Mouse (Mus musculus): Measurements from ENCODE around the gene Gm17728. TPM values are rescaled to one million over a fixed set of nuclear protein-coding genes. Genes with fewer than 3 reads are reported as not detected.
"Not testable (repeated sequence)": the region's sequence is repeated elsewhere in the genome, so short reads cannot be mapped to it uniquely, and the experiment has no call there.

Gm17728 gene
- polyA plus RNA-seq (2014; fragmentation: Nextera tagmentation; extraction: Ambion mirVana): not detected in 2 replicates

DNA sequence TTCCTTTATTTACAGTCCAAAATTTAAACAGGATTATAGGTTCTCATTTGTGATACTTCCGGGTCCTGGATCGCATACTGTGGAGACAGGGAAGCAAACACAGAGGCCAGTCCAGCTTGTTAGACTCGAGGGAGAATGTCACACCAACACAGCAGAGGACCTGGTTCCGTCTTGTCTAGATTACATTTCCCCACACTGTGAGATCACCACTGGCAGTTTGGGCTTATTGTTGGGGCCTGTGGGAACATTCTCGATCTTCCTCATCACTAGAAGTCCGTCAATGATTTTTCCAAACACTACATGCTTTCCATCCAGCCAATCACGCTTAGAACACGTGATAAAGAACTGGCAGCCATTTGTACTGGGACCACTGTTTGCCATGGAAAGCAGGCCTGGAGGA, at the start of gene Gm17728:
Gm17728 (plus strand) TSS at position 301 of the 400 bp plus-strand sequence.
- H3K4me3 ChIP-seq (ENCODE audit: low read depth, low read length); H3K9ac ChIP-seq (ENCODE audit: low read length); DNase-seq (ENCODE audit: low spot score); H3K4me2 ChIP-seq (ENCODE audit: low read length); ATAC-seq (replicated peaks; ENCODE audit: low FRiP score, low TSS enrichment, low read depth); H3K4me1 ChIP-seq (replicated peaks; ENCODE audit: control insufficient read depth, insufficient read depth, low read length); H3K36me3 ChIP-seq (ENCODE audit: control insufficient read depth, insufficient read depth, low read length); H3K9me3 ChIP-seq (ENCODE audit: control insufficient read depth, low read length); H3K27me3 ChIP-seq (replicated peaks; ENCODE audit: control insufficient read depth, insufficient read depth, low read length); H3K27ac ChIP-seq (ENCODE audit: low read depth): not testable (repeated sequence)
- 83% methylated on average over 8 of the region's 8 CpGs for WGBS

DNA sequence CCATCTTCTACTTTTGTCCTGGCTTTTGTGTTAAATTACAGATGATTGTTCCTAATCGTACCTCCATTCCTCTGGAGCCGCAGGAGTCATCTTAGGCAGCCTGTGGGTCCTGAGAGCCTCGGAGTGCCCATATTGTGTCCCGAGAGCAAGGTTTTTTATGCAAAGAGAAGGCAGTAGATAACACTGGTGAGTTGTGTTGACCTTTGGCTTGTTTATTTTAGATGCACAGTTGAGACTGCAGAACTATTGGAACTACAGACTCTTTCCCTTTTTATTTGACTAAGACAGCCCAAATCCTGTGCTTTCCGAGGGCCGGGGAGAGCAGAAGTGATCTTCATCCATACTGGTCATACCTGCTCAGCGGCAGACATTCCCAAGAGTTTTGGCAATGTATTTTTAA, 24.4 kb upstream of the Gm17728 start:
- 72% methylated on average over 7 of the region's 7 CpGs for WGBS
- no peak overlapping the region for H3K9ac ChIP-seq (ENCODE audit: low read length)

DNA sequence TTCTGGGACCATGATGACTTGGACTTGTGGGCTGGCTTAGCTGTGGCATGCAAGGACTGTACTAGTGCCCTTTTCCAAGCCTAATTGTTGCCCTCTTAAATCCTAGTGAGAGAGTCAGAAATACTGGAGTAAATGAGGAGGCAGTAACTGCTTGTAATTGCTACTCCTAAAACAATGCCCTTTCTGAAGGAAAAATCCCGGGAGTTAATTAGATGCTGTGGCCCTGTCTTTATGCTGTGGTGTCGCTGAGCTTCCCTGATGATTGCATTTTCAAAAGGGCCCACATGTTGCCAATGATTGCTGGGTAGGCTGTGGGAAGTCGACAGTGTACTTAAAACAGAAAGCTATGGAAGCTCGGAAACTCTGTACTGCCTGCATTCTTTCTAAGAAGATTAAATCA, 23.3 kb upstream of the Gm17728 start:
- ATAC-seq (replicated peaks; ENCODE audit: low FRiP score, low TSS enrichment, low read depth): no peak
- 0 out of 2 replicates have a peak, but pooled peaks cover 3% of the 10 kb centered on the region for H3K9me3 ChIP-seq (ENCODE audit: control insufficient read depth, low read length)
- DNase-seq (ENCODE audit: low spot score): no peak
- no peak overlapping the region for H3K4me3 ChIP-seq (ENCODE audit: low read depth, low read length)
- no peaks in the 10 kb centered on the region for H3K4me1 ChIP-seq (replicated peaks; ENCODE audit: control insufficient read depth, insufficient read depth, low read length)
- H3K27me3 ChIP-seq (replicated peaks; ENCODE audit: control insufficient read depth, insufficient read depth, low read length): 0 out of 2 replicates have a peak, but pooled peaks cover 3% of the 10 kb centered on the region
- H3K9ac ChIP-seq (ENCODE audit: low read length): no peak overlapping the region
- 47% methylated on average over 4 of the region's 4 CpGs for WGBS
- H3K27ac ChIP-seq (ENCODE audit: low read depth): no peak overlapping the region
- H3K4me2 ChIP-seq (ENCODE audit: low read length): no peak overlapping the region
- no peaks in the 10 kb centered on the region for H3K36me3 ChIP-seq (ENCODE audit: control insufficient read depth, insufficient read depth, low read length)

More for the DNA sequence above, 24.4 kb upstream of the Gm17728 start:
- H3K27ac ChIP-seq (ENCODE audit: low read depth): no peak overlapping the region
- 0 out of 2 replicates have a peak, but pooled peaks cover 3% of the 10 kb centered on the region for H3K9me3 ChIP-seq (ENCODE audit: control insufficient read depth, low read length)
- no peaks in the 10 kb centered on the region for H3K36me3 ChIP-seq (ENCODE audit: control insufficient read depth, insufficient read depth, low read length)
- ATAC-seq (replicated peaks; ENCODE audit: low FRiP score, low TSS enrichment, low read depth): no peak
- no peak overlapping the region for H3K4me2 ChIP-seq (ENCODE audit: low read length)
- no peak for DNase-seq (ENCODE audit: low spot score)
- H3K4me3 ChIP-seq (ENCODE audit: low read depth, low read length): no peak overlapping the region
- 0 out of 2 replicates have a peak, but pooled peaks cover 3% of the 10 kb centered on the region for H3K27me3 ChIP-seq (replicated peaks; ENCODE audit: control insufficient read depth, insufficient read depth, low read length)
- H3K4me1 ChIP-seq (replicated peaks; ENCODE audit: control insufficient read depth, insufficient read depth, low read length): no peaks in the 10 kb centered on the region

DNA sequence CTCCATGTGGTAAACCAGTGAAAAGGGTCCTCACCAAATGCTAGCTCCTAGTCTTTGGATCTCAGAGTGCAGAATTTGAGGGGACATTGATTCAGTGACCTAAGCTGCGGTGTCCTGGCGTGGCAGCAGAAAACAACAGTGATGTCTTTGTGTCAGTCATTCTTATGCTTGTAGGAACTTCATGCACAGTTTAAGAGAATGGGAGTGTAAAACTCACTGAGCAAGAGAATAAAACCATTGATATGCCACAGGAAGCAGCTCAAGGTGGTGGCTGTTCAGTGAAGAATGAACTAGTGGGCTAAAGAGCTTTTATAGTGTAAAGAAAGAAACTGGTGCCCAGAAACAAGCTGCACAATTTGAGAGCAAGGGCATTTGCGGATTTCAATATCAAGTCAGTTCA, 17.9 kb upstream of the Gm17728 start:
- Histone ChIP-seq H3K9me3 (ENCODE audit: control insufficient read depth, low read length) (0 out of 2 replicates have a peak, but pooled peaks cover 3% of the 10 kb centered on the region), H3K36me3 (ENCODE audit: control insufficient read depth, insufficient read depth, low read length) (no peaks in the 10 kb centered on the region), H3K4me1 (replicated peaks; ENCODE audit: control insufficient read depth, insufficient read depth, low read length) (no peaks in the 10 kb centered on the region), H3K27ac (ENCODE audit: low read depth) (no peak overlapping the region), H3K27me3 (replicated peaks; ENCODE audit: control insufficient read depth, insufficient read depth, low read length) (no peaks in the 10 kb centered on the region), H3K4me3 (ENCODE audit: low read depth, low read length) (no peak overlapping the region), H3K9ac (ENCODE audit: low read length) (no peak overlapping the region), H3K4me2 (ENCODE audit: low read length) (no peak overlapping the region)
- 90% methylated on average over 3 of the region's 3 CpGs for WGBS
- no peak for ATAC-seq (replicated peaks; ENCODE audit: low FRiP score, low TSS enrichment, low read depth)
- DNase-seq (ENCODE audit: low spot score): no peak

DNA sequence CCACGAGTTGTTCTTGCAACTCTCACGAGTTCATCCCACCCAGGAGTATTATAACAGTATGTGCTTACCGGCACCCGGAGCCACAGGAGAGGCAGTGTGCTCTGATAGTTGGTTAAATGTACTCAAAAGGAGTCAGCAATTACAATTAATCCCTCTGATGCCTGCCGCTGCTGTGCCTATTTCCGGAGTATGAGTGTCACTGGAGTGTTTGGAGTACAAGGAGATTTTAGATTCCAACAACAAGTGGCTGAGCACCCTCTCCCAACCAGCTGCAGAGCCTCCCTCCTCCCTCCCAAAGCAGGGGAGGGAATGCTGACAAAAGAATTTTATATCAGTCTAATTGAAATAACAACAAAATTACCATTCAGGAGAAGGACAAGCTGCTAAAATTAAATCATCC, 14.2 kb upstream of the Gm17728 start:
- H3K9me3 ChIP-seq (ENCODE audit: control insufficient read depth, low read length): no peaks in the 10 kb centered on the region
- H3K4me2 ChIP-seq (ENCODE audit: low read length): no peak overlapping the region
- H3K9ac ChIP-seq (ENCODE audit: low read length): no peak overlapping the region
- WGBS: 62% methylated on average over 6 of the region's 6 CpGs
- no peak overlapping the region for H3K27ac ChIP-seq (ENCODE audit: low read depth)
- H3K4me1 ChIP-seq (replicated peaks; ENCODE audit: control insufficient read depth, insufficient read depth, low read length): no peaks in the 10 kb centered on the region
- ATAC-seq (replicated peaks; ENCODE audit: low FRiP score, low TSS enrichment, low read depth): no peak
- H3K4me3 ChIP-seq (ENCODE audit: low read depth, low read length): no peak overlapping the region
- no peaks in the 10 kb centered on the region for H3K27me3 ChIP-seq (replicated peaks; ENCODE audit: control insufficient read depth, insufficient read depth, low read length)
- no peaks in the 10 kb centered on the region for H3K36me3 ChIP-seq (ENCODE audit: control insufficient read depth, insufficient read depth, low read length)
- DNase-seq (ENCODE audit: low spot score): no peak

DNA sequence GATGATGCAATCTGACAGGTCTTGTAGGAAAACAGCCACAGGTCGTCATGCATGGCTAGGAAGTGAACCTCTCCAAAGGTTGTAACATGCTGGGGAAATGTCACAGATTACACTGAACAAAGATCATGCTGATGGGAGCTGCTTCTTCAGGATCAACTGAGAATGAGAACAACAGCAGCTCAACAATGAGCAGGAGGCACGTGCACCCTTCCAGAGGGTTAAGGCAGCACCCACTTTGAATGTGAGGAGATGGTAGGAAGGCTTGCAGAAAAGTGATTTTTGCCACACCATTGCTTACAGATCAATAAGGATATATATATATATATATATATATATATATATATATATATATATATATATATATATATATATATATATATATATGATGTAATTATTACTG, 2.8 kb upstream of the Gm17728 start:
- Histone ChIP-seq H3K27me3 (replicated peaks; ENCODE audit: control insufficient read depth, insufficient read depth, low read length) (no peaks in the 10 kb centered on the region), H3K36me3 (ENCODE audit: control insufficient read depth, insufficient read depth, low read length) (no peaks in the 10 kb centered on the region), H3K9ac (ENCODE audit: low read length) (no peak overlapping the region), H3K4me1 (replicated peaks; ENCODE audit: control insufficient read depth, insufficient read depth, low read length) (no peaks in the 10 kb centered on the region), H3K4me3 (ENCODE audit: low read depth, low read length) (no peak overlapping the region), H3K4me2 (ENCODE audit: low read length) (no peak overlapping the region), H3K27ac (ENCODE audit: low read depth) (no peak overlapping the region), H3K9me3 (ENCODE audit: control insufficient read depth, low read length) (peaks cover 4% of the 10 kb centered on the region; the same call in 1 of the 2 replicates)
- no peak for ATAC-seq (replicated peaks; ENCODE audit: low FRiP score, low TSS enrichment, low read depth)
- DNase-seq (ENCODE audit: low spot score): no peak
- WGBS: 89% methylated on average over 2 of the region's 2 CpGs

DNA sequence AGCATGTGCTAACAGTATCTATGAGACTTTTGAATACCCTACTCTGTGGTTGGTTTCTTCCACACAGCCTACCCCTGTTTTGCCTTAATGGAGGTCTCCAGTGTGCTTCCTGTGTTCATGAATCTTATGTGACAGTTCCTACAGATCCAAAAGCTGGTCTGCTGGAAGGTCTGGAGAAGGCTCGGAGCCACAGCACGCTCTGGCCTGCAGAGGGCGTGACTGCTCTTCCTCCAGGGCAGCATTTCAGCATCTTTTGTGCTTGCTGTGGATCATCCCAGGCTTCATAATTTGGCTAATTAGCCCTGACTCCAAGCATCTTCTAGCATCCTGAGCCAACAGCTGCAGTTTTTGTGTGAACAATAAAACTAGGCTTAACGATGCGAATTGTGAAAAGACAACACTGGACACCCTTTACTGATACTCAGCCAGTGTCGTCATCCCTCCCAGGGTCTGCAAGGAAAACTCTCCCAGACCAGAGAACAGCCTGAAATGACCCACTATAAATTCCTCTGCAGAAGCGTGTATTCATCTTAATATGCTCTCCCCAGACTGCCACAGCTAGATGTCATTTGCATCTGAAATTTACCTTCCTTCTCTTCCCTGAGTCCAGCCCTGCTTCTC, 6.6 kb downstream of the Gm17728 start:
- no peak overlapping the region for H3K4me3 ChIP-seq (ENCODE audit: low read depth, low read length)
- no peak overlapping the region for H3K9ac ChIP-seq (ENCODE audit: low read length)
- H3K36me3 ChIP-seq (ENCODE audit: control insufficient read depth, insufficient read depth, low read length): no peaks in the 10 kb centered on the region
- H3K4me2 ChIP-seq (ENCODE audit: low read length): no peak overlapping the region
- no peak for ATAC-seq (replicated peaks; ENCODE audit: low FRiP score, low TSS enrichment, low read depth)
- 53% methylated on average over 7 of the region's 7 CpGs for whole genome bisulfite sequencing
- no peak overlapping the region for H3K27ac ChIP-seq (ENCODE audit: low read depth)
- no peaks in the 10 kb centered on the region for H3K27me3 ChIP-seq (replicated peaks; ENCODE audit: control insufficient read depth, insufficient read depth, low read length)
- H3K4me1 ChIP-seq (replicated peaks; ENCODE audit: control insufficient read depth, insufficient read depth, low read length): no peaks in the 10 kb centered on the region
- DNase-seq (ENCODE audit: low spot score): no peak
- H3K9me3 ChIP-seq (ENCODE audit: control insufficient read depth, low read length): no peaks in the 10 kb centered on the region

DNA sequence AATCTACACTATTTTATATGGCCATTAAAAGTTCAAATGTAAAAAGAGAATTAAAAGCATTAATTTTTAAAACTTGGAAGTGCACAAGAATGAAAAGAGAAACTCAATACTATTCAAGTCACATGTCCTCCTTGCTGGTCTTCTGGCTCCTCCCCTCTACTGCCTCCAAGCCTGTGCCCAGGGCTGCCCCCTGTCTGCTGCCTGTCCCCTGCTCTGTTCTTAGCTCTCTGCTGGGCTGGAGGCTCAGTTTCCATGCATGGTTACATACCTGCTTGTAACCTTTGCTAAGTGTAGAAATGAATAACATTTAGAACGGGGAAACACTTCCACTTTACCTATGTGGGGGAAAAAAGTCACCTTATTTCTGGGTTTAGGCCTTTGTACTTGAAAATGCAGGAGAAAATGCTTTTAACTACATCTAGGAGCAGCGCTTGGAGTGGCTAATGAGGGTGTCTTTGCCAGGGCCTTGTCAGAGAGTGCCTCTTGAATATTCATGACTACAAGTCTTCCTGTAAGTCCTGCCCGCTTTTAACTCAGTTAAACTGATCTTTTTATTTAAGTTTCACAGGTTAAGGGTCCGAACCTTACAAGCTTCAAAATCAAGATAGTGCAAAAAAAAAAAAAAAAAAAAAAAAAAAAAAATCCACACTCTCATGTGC, 18.3 kb downstream of the Gm17728 start:
- no peak overlapping the region for H3K27ac ChIP-seq (ENCODE audit: low read depth)
- H3K4me3 ChIP-seq (ENCODE audit: low read depth, low read length): no peak overlapping the region
- H3K9ac ChIP-seq (ENCODE audit: low read length): no peak overlapping the region
- H3K27me3 ChIP-seq (replicated peaks; ENCODE audit: control insufficient read depth, insufficient read depth, low read length): no peaks in the 10 kb centered on the region
- DNase-seq (ENCODE audit: low spot score) (no peak), ATAC-seq (replicated peaks; ENCODE audit: low FRiP score, low TSS enrichment, low read depth) (no peak)
- H3K36me3 ChIP-seq (ENCODE audit: control insufficient read depth, insufficient read depth, low read length): no peaks in the 10 kb centered on the region
- H3K4me2 ChIP-seq (ENCODE audit: low read length): no peak overlapping the region
- 85% methylated on average over 4 of the region's 4 CpGs for WGBS
- H3K4me1 ChIP-seq (replicated peaks; ENCODE audit: control insufficient read depth, insufficient read depth, low read length): no peaks in the 10 kb centered on the region
- H3K9me3 ChIP-seq (ENCODE audit: control insufficient read depth, low read length): no peaks in the 10 kb centered on the region

DNA sequence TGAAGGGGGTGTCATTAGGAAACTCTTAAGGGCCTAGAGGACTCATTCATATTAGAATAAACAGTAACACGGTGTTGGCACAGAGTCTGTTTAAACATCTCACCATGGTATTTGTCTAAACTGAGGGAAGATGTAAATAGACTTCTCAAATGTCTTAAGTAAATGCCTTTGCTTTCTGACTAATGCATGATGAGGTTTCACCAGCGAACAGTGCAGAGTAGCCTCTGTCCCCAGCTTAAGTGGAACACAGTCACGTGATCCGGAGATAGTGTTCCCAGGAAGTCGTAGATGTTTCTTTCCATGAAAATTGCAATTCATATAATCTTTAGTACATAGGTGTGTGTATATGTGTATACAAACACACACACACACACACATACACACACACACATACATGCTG, 34.5 kb downstream of the Gm17728 start:
- H3K27ac ChIP-seq (ENCODE audit: low read depth): no peak overlapping the region
- no peaks in the 10 kb centered on the region for H3K9me3 ChIP-seq (ENCODE audit: control insufficient read depth, low read length)
- 40% methylated on average over 5 of the region's 5 CpGs for WGBS
- H3K9ac ChIP-seq (ENCODE audit: low read length): no peak overlapping the region
- no peaks in the 10 kb centered on the region for H3K27me3 ChIP-seq (replicated peaks; ENCODE audit: control insufficient read depth, insufficient read depth, low read length)
- H3K4me3 ChIP-seq (ENCODE audit: low read depth, low read length): no peak overlapping the region
- H3K4me2 ChIP-seq (ENCODE audit: low read length): no peak overlapping the region
- DNase-seq (ENCODE audit: low spot score) (no peak), ATAC-seq (replicated peaks; ENCODE audit: low FRiP score, low TSS enrichment, low read depth) (no peak)
- H3K36me3 ChIP-seq (ENCODE audit: control insufficient read depth, insufficient read depth, low read length): no peaks in the 10 kb centered on the region
- no peaks in the 10 kb centered on the region for H3K4me1 ChIP-seq (replicated peaks; ENCODE audit: control insufficient read depth, insufficient read depth, low read length)

Measured in intestine, embryonic 14.5 days (tissue).